Mouse (Mus musculus) MEL-GATA-1-ER (cell line): ENCODE results near the gene Eif3f.
A peak's percentile ranks its signal among the peaks of the same experiment; 100 is the strongest.

ENCODE experiments used
- DNase-seq: peaks from one replicate; pipeline ENCODE4 v3.0.0-alpha.2; 2012; ENCODE audit warnings: low read depth; ENCODE audit errors: extremely low read depth

The Eif3f gene

GRCm38 (mm10) chr7:108966742-108967362 lies 32.6 kb downstream of the Eif3f start:
- peak; percentile 27 for DNase-seq

GRCm38 (mm10) chr7:108968201-108968600 lies 34.0 kb downstream of the Eif3f start:
- DNase-seq: no peak

- DNase-seq: no peak
These were observed 38.1 kb downstream of the Eif3f start for GRCm38 (mm10) chr7:108972273-108972672.

- DNase-seq: no peak
These were observed 51.9 kb downstream of the Eif3f start for GRCm38 (mm10) chr7:108985934-108986708.

- no peak for DNase-seq
These were observed 57.0 kb downstream of the Eif3f start for GRCm38 (mm10) chr7:108991207-108991606.
